Mouse (Mus musculus) heart, embryonic 11.5 days (tissue): ENCODE measurements around the gene Kitl. TPM values are rescaled to one million over a fixed set of nuclear protein-coding genes. Genes with fewer than 3 reads are reported as not detected.

ENCODE experiments used
- microRNA-seq: library from miRNA; unstranded; fragments of <30 nt; microRNA quantifications from one replicate; pipeline ENCODE4, GENCODE M21; 2016; ENCODE audit warnings: borderline number of aligned reads
- polyA plus RNA-seq: library from polyadenylated mRNA; unstranded; fragments of >200 nt; fragmentation: Nextera tagmentation; extraction: Ambion mirVana; gene quantifications from 2 replicates; pipeline ENCODE4 v1.2.1, GENCODE M21; 2014

Gene Kitl
- polyA plus RNA-seq, 1 experiment from 2014 or later, result 15.2 TPM

Small RNAs within 50 kb of the gene (microRNA-seq; reads per million reads assigned to microRNA genes)
- gene Gm22918 (not detected), gene Gm25287 (not detected)
